Mouse (Mus musculus): ENCODE results near the gene Ifi214. TPM values are rescaled to one million over a fixed set of nuclear protein-coding genes. Genes with fewer than 3 reads are reported as not detected.
"Not testable (repeated sequence)": the region's sequence is repeated elsewhere in the genome, so short reads cannot be mapped to it uniquely, and the experiment has no call there.

The Ifi214 gene
- polyA plus RNA-seq, 1 experiment from 2014 or later, result 0.18 TPM

- H3K27ac ChIP-seq (ENCODE audit: low read depth); DNase-seq; H3K9me3 ChIP-seq (ENCODE audit: low read length); H3K36me3 ChIP-seq (replicated peaks; ENCODE audit: insufficient read depth, low read length); H3K4me3 ChIP-seq (ENCODE audit: low read depth, low read length); H3K4me1 ChIP-seq (ENCODE audit: insufficient read depth); H3K27me3 ChIP-seq (ENCODE audit: insufficient read depth, low read length); H3K4me2 ChIP-seq (ENCODE audit: low read depth, low read length); H3K9ac ChIP-seq (replicated peaks); ATAC-seq: not testable (repeated sequence)
- 79% methylated on average over 3 of the region's 3 CpGs for WGBS (ENCODE audit: insufficient replicate concordance)
Observed at GRCm38 (mm10) chr1:173481182-173481574, 54.6 kb downstream of the Ifi214 start.

- not testable (repeated sequence) for ATAC-seq; DNase-seq; H3K27ac ChIP-seq (ENCODE audit: low read depth); H3K4me1 ChIP-seq (ENCODE audit: insufficient read depth); H3K9me3 ChIP-seq (ENCODE audit: low read length); H3K9ac ChIP-seq (replicated peaks); H3K36me3 ChIP-seq (replicated peaks; ENCODE audit: insufficient read depth, low read length); H3K4me3 ChIP-seq (ENCODE audit: low read depth, low read length); H3K4me2 ChIP-seq (ENCODE audit: low read depth, low read length); H3K27me3 ChIP-seq (ENCODE audit: insufficient read depth, low read length)
- WGBS (ENCODE audit: insufficient replicate concordance), result 76% methylated on average over 5 of the region's 5 CpGs
Observed at GRCm38 (mm10) chr1:173480399-173481181, 55.2 kb downstream of the Ifi214 start.

Small RNAs within 50 kb of the gene (microRNA-seq; reads per million reads assigned to microRNA genes)
- not detected for gene Gm44481

Other genes with a start within 250 kb of the Ifi214 start
- gene Ackr1, start 202.2 kb downstream of the Ifi214 start, polyA plus RNA-seq (2015; fragmentation: Nextera tagmentation; extraction: Ambion mirVana), result 16.9 and 21.8 TPM in 2 replicates
- gene Aim2, start 185.1 kb downstream of the Ifi214 start, polyA plus RNA-seq (2015; fragmentation: Nextera tagmentation; extraction: Ambion mirVana), result 4.6 and 4.7 TPM in 2 replicates
- 0.49 and 0.61 TPM in 2 replicates for gene Cadm3, start 168.3 kb downstream of the Ifi214 start, polyA plus RNA-seq (2015; fragmentation: Nextera tagmentation; extraction: Ambion mirVana)
- 0.33 and 0.65 TPM in 2 replicates for gene Ifi206, start 44.9 kb downstream of the Ifi214 start, polyA plus RNA-seq (2015; fragmentation: Nextera tagmentation; extraction: Ambion mirVana)
- 0.75 and 1.5 TPM in 2 replicates for gene Ifi213, start 63.3 kb upstream of the Ifi214 start, polyA plus RNA-seq (2015; fragmentation: Nextera tagmentation; extraction: Ambion mirVana)
- 2.4 and 2.5 TPM in 2 replicates for gene Ifi209, start 95.0 kb upstream of the Ifi214 start, polyA plus RNA-seq (2015; fragmentation: Nextera tagmentation; extraction: Ambion mirVana)
- gene Ifi208, start 137.7 kb upstream of the Ifi214 start, polyA plus RNA-seq (2015; fragmentation: Nextera tagmentation; extraction: Ambion mirVana), result 0.05 TPM in 1 of 2 replicates, not detected in the other
- gene Ifi207, start 205.8 kb upstream of the Ifi214 start, polyA plus RNA-seq (2015; fragmentation: Nextera tagmentation; extraction: Ambion mirVana), result 2.5 TPM in 2 replicates
- 9.2 and 10.1 TPM in 2 replicates for gene Ifi204, start 231.0 kb upstream of the Ifi214 start, polyA plus RNA-seq (2015; fragmentation: Nextera tagmentation; extraction: Ambion mirVana)

Measured in liver, postnatal 0 days (tissue).